Mouse (Mus musculus): ENCODE results near the gene Plpp7. TPM values are rescaled to one million over a fixed set of nuclear protein-coding genes. Genes with fewer than 3 reads are reported as not detected.
A peak's percentile ranks its signal among the peaks of the same experiment; 100 is the strongest.

Plpp7 gene
- polyA plus RNA-seq, 2 experiments, result 1.1 to 1.4 TPM

DNA sequence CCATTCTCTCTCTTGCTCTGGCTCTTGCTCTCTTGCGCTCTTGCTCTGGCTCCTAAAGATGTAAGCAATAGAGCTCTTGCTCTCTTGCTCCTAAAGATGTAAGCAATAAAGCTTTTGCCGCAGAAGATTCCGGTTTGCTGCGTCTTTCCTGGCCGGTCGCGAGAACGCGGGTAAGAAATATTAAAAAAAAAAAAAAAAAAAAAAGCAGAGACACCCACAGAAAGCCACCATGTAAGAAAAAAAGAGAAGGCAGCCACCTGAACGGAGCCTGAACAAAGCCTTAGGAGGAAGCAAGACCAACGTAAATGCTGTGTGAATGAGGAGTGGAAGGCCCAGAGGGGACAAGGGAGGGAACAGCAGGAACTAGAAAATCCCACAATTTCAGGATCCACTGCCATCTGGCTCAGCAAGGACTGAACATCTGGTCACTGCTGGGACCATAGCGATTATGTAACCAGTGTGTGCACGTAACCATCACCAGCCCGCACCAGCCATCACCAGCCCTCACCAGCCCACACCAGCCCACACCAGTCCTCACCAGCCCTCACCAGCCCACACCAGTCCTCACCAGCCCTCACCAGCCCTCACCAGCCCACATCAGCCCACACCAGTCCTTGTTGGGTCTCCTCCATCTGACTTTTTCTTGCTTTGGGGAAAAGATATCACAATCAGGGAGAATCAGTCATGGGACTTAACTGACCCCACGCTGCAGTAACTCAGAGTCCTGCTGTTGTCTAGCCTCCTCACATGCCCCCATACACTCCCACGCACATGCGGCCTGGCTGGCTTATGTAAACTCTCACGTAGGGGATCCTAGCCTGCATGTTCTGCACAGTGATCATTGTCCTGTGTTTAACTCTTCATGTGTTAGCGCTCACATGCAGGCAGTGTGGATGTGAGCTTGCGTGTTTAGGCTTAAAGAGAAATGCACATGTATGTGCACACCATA lies 24.7 kb downstream of the Plpp7 start:
- H3K4me3 ChIP-seq (ENCODE audit: insufficient read depth in 1 of 2, low read depth in 2 of 2, low read length in 2 of 2), result no peak overlapping the region; a peak in 1 of 4 replicates
- TF ChIP-seq EP300 (IDR thresholded peaks at IDR 0.05; ENCODE audit: low read depth), result no peak
- no peak for TF ChIP-seq CTCF (IDR thresholded peaks at IDR 0.05; ENCODE audit: low read depth)
- peaks cover 29 to 38% of the 10 kb centered on the region in 2 experiments for H3K4me1 ChIP-seq (replicated peaks; ENCODE audit: control insufficient read depth in 2 of 2, insufficient read depth in 2 of 2, low read length in 1 of 2)
- 0 out of 2 replicates have a peak overlapping the region, but pooled peaks have one; percentile 13 for H3K9ac ChIP-seq (replicated peaks)
- peak overlapping the region; percentile 44 for H3K27ac ChIP-seq
- H3K36me3 ChIP-seq (replicated peaks; ENCODE audit: control insufficient read depth, insufficient read depth, low read depth), result no peaks in the 10 kb centered on the region
- 84% methylated on average over 20 of the region's 20 CpGs for WGBS (ENCODE audit: insufficient replicate concordance)
- peak overlapping the region; percentile 38 for H3K4me2 ChIP-seq (ENCODE audit: low read depth)
- H3K27me3 ChIP-seq (ENCODE audit: control insufficient read depth, insufficient read depth, low read length), result no peaks in the 10 kb centered on the region
- ATAC-seq (ENCODE audit: insufficient read depth) (no peak), DNase-seq (ENCODE audit: low read depth in 3 of 3, low spot score in 3 of 3) (no peak)
- no peaks in the 10 kb centered on the region for H3K9me3 ChIP-seq (ENCODE audit: control insufficient read depth, low read length)

DNA sequence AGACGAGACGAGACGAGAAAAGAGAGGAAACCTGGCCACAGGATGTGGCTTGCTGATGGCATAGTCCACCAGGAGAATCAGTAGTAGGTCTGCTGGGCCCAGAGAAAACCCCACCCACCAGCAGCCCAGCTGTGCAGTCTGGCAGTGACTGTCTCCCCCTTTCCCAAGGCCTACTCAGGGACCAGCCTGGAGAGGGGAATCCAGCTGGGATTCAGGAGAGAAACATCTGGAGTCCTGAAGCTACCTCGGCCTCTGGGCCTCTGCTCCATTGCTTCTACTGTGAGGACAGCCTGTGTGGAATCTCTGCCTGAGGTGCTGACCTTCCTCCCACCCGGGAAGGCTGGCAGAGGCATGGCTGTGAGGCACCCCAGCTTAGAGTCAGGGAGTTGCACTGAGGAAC lies 25.8 kb downstream of the Plpp7 start:
- H3K4me1 ChIP-seq (replicated peaks; ENCODE audit: control insufficient read depth in 2 of 2, insufficient read depth in 2 of 2, low read length in 1 of 2), result peaks cover 25 to 36% of the 10 kb centered on the region in 2 experiments
- no peak overlapping the region; a peak in 1 of 4 replicates for H3K4me3 ChIP-seq (ENCODE audit: insufficient read depth in 1 of 2, low read depth in 2 of 2, low read length in 2 of 2)
- TF ChIP-seq CTCF (IDR thresholded peaks at IDR 0.05; ENCODE audit: low read depth), result no peak
- TF ChIP-seq EP300 (IDR thresholded peaks at IDR 0.05; ENCODE audit: low read depth), result no peak
- no peaks in the 10 kb centered on the region for H3K36me3 ChIP-seq (replicated peaks; ENCODE audit: control insufficient read depth, insufficient read depth, low read depth)
- peak; percentile 24; the same call in 1 of the 2 replicates for ATAC-seq (ENCODE audit: insufficient read depth)
- peak overlapping the region; percentile 61 for H3K27ac ChIP-seq
- DNase-seq (ENCODE audit: low read depth in 3 of 3, low spot score in 3 of 3), result no peak
- H3K9me3 ChIP-seq (ENCODE audit: control insufficient read depth, low read length), result no peaks in the 10 kb centered on the region
- peak overlapping the region; percentile 34 for H3K9ac ChIP-seq (replicated peaks)
- 31% methylated on average over 5 of the region's 5 CpGs for WGBS (ENCODE audit: insufficient replicate concordance)
- H3K4me2 ChIP-seq (ENCODE audit: low read depth), result peak overlapping the region; percentile 25
- H3K27me3 ChIP-seq (ENCODE audit: control insufficient read depth, insufficient read depth, low read length), result no peaks in the 10 kb centered on the region

DNA sequence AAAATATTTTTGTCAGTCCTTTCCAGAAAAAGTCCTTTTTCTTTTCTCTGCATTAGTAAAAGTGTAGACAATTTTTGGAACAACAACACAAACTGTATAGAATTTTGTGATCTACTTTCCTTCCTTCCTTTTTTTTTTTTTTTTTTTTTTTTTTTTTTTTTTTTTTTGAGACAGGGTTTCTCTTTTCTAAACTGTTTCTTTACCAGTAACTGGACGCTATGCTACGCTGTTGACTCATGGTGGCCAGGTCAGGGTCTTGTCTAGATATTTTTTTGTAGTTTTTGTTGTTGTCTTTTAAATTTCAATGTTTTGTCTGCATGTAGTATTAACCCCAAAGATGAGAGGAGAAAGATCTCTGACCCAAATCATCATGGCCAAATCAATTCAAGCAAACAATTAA lies 26.5 kb downstream of the Plpp7 start:
- H3K4me3 ChIP-seq (ENCODE audit: insufficient read depth in 1 of 2, low read depth in 2 of 2, low read length in 2 of 2), result no peak overlapping the region
- no peaks in the 10 kb centered on the region for H3K9me3 ChIP-seq (ENCODE audit: control insufficient read depth, low read length)
- H3K4me2 ChIP-seq (ENCODE audit: low read depth), result no peak overlapping the region
- H3K4me1 ChIP-seq (replicated peaks; ENCODE audit: control insufficient read depth in 2 of 2, insufficient read depth in 2 of 2, low read length in 1 of 2), result peaks cover 27 to 35% of the 10 kb centered on the region in 2 experiments
- ATAC-seq (ENCODE audit: insufficient read depth), result no peak
- no peak overlapping the region for H3K27ac ChIP-seq
- H3K36me3 ChIP-seq (replicated peaks; ENCODE audit: control insufficient read depth, insufficient read depth, low read depth), result no peaks in the 10 kb centered on the region
- DNase-seq (ENCODE audit: low read depth in 3 of 3, low spot score in 3 of 3), result no peak
- H3K9ac ChIP-seq (replicated peaks), result no peak overlapping the region
- H3K27me3 ChIP-seq (ENCODE audit: control insufficient read depth, insufficient read depth, low read length), result no peaks in the 10 kb centered on the region
- no peak for TF ChIP-seq EP300 (IDR thresholded peaks at IDR 0.05; ENCODE audit: low read depth)
- no peak for TF ChIP-seq CTCF (IDR thresholded peaks at IDR 0.05; ENCODE audit: low read depth)
- 78% methylated on average over 2 of the region's 2 CpGs for WGBS (ENCODE audit: insufficient replicate concordance)

DNA sequence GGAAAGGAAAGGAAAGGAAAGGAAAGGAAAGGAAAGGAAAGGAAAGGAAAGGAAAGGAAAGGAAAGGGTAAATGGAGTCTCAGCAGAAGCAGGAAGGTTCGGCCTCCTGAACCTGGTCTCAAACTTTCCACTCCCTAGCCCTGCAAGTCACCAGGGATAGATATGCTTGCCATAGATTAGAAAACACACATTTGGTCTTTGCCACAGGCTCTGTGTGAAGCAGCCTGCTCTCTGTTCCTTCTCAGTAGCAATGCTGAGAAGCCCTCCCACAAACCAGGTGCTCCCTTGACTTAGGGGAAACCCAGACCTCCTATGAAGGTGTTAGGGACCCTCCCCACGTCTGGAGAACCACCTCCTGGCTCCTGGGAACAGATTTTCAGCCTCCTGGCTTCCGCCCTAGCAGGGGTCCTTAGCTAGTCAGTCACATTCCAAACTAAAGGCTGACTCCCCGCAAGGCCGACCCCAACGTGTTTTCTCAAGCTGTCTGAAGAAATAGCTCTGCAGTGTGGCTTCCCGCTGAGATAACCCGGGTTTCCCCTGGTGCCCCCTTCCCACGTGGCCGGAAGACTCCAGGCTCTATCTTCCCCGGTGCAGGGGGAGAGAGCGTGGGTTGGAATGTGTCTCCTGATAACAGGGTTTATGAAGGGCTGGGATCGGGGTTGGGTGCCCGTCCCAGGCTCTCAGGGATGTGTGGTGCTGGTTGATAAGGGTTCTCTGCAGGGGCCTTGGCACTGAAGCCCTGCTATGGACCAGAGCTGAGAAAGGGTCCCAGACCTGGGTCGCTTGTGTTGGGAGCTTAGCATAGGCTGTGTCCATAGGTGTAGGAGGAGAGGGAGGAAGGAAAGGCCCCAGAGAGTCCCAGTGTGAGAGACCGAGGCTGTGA lies 32.6 kb downstream of the Plpp7 start:
- Histone ChIP-seq H3K4me1 (replicated peaks; ENCODE audit: control insufficient read depth in 2 of 2, insufficient read depth in 2 of 2, low read length in 1 of 2) (peaks cover 72 to 76% of the 10 kb centered on the region in 2 experiments), H3K4me3 (ENCODE audit: insufficient read depth in 1 of 2, low read depth in 2 of 2, low read length in 2 of 2) (peak overlapping the region; percentile 41 to 53)
- 5% methylated on average over 16 of the region's 16 CpGs for WGBS (ENCODE audit: insufficient replicate concordance)

More for the DNA sequence above, 32.6 kb downstream of the Plpp7 start:
- Histone ChIP-seq H3K9ac (replicated peaks) (peak overlapping the region; percentile 94), H3K4me2 (ENCODE audit: low read depth) (peak overlapping the region; percentile 98), H3K36me3 (replicated peaks; ENCODE audit: control insufficient read depth, insufficient read depth, low read depth) (no peaks in the 10 kb centered on the region), H3K27me3 (ENCODE audit: control insufficient read depth, insufficient read depth, low read length) (no peaks in the 10 kb centered on the region), H3K27ac (peak overlapping the region; percentile 100), H3K9me3 (ENCODE audit: control insufficient read depth, low read length) (no peaks in the 10 kb centered on the region)
- DNase-seq (ENCODE audit: low read depth in 3 of 3, low spot score in 3 of 3) (peak; percentile 98), ATAC-seq (ENCODE audit: insufficient read depth) (peak; percentile 95)
- TF ChIP-seq CTCF (IDR thresholded peaks at IDR 0.05; ENCODE audit: low read depth) (no peak), EP300 (IDR thresholded peaks at IDR 0.05; ENCODE audit: low read depth) (peak; percentile 98)

All from liver, embryonic 14.5 days (tissue).